Mouse (Mus musculus): ENCODE measurements around the gene Rad23a. TPM values are rescaled to one million over a fixed set of nuclear protein-coding genes. Genes with fewer than 3 reads are reported as not detected.

Rad23a gene
- polyA plus RNA-seq, 1 experiment = 66.0 TPM

DNA sequence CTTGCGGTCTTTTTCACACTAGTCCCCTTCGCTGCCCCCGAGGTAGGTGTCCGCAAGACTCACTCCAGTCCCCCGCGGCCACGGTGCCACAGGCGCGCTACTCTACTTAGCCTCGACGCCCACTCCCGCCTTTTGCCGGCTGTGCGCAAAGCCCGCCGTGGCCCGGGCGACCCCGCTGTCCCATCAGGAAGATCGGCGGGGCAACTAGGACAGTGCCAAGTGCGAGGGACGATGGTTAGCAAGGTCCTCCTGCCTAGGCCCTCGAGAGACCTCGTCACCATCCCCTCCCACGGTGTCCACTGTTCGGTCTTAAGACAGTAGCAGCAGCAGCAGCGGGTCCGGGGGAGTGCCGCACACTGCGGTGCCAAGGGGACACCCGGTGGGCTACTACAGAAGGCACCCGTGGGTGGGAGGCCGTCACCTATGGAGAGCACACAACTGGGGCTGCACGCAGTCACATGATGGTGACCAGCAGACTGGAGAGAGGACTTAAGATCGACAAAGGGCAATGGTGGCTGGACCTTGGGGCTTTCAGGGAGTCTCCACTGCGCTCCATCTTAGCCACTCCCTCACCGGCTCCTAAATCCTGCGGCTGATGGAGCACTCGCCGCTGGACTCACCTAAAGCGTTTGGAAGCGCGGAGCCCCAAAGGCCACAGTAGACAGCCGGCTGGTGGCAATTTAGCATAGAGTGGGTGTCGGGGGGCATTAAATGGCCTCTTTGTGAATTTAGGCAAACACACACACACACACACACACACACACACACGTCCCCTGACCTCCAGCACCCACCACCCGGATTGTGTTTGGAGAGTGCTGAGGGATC is 55.6 kb downstream of the Rad23a start:
- no peak for TF ChIP-seq CTCF (IDR thresholded peaks at IDR 0.05; ENCODE audit: borderline replicate concordance, extremely low read depth, insufficient read depth, insufficient read length)
- TF ChIP-seq POLR2A (IDR thresholded peaks at IDR 0.05; ENCODE audit: borderline replicate concordance, extremely low read depth, insufficient read depth, insufficient read length, poor library complexity, severe bottlenecking) = no peak
- DNase-seq (ENCODE audit: low read depth) = peak; percentile 37

Other genes starting within 250 kb of the Rad23a start
- 7.3 and 11.0 TPM in 2 replicates for gene Ier2, start 177.8 kb downstream of the Rad23a start, polyA plus RNA-seq (2012; rRNA removed)
- 113 and 120 TPM in 2 replicates for gene Trmt1, start 154.4 kb downstream of the Rad23a start, polyA plus RNA-seq (2012; rRNA removed)
- 81.8 and 87.0 TPM in 2 replicates for gene Nacc1, start 152.8 kb downstream of the Rad23a start, polyA plus RNA-seq (2012; rRNA removed)
- 3.4 and 4.7 TPM in 2 replicates for gene Lyl1, start 139.2 kb downstream of the Rad23a start, polyA plus RNA-seq (2012; rRNA removed)
- gene G430095P16Rik, start 117.7 kb downstream of the Rad23a start, polyA plus RNA-seq (2012; rRNA removed) = 0.92 and 1.5 TPM in 2 replicates
- gene Nfix, start 40.3 kb downstream of the Rad23a start, polyA plus RNA-seq (2012; rRNA removed) = 34.0 and 46.8 TPM in 2 replicates
- 8.0 and 8.9 TPM in 2 replicates for gene Dand5, start 17.8 kb downstream of the Rad23a start, polyA plus RNA-seq (2012; rRNA removed)
- 30.1 and 39.2 TPM in 2 replicates for gene Gadd45gip1, start 9.1 kb downstream of the Rad23a start, polyA plus RNA-seq (2012; rRNA removed)
- gene Calr, start 6.3 kb upstream of the Rad23a start, polyA plus RNA-seq (2012; rRNA removed) = 374 and 466 TPM in 2 replicates
- gene Farsa, start 16.3 kb upstream of the Rad23a start, polyA plus RNA-seq (2012; rRNA removed) = 109 and 153 TPM in 2 replicates
- gene Syce2, start 31.4 kb upstream of the Rad23a start, polyA plus RNA-seq (2012; rRNA removed) = 15.1 and 24.2 TPM in 2 replicates
- gene Gcdh, start 53.3 kb upstream of the Rad23a start, polyA plus RNA-seq (2012; rRNA removed) = 41.9 and 55.4 TPM in 2 replicates
- 0.66 and 0.77 TPM in 2 replicates for gene Klf1, start 61.3 kb upstream of the Rad23a start, polyA plus RNA-seq (2012; rRNA removed)
- gene Dnase2a, start 67.9 kb upstream of the Rad23a start, polyA plus RNA-seq (2012; rRNA removed) = 5.1 and 6.8 TPM in 2 replicates
- 133 and 166 TPM in 2 replicates for gene Mast1, start 96.7 kb upstream of the Rad23a start, polyA plus RNA-seq (2012; rRNA removed)
- gene Rtbdn, start 106.3 kb upstream of the Rad23a start, polyA plus RNA-seq (2012; rRNA removed) = 7.2 and 7.6 TPM in 2 replicates
- not detected in 2 replicates for gene Gm49661, start 128.8 kb upstream of the Rad23a start, polyA plus RNA-seq (2012; rRNA removed)
- gene Prdx2, start 128.9 kb upstream of the Rad23a start, polyA plus RNA-seq (2012; rRNA removed) = 756 and 915 TPM in 2 replicates
- 41.8 and 51.3 TPM in 2 replicates for gene Rnaseh2a, start 129.1 kb upstream of the Rad23a start, polyA plus RNA-seq (2012; rRNA removed)
- 6.7 and 7.1 TPM in 2 replicates for gene Junb, start 138.1 kb upstream of the Rad23a start, polyA plus RNA-seq (2012; rRNA removed)
- 21.2 and 27.2 TPM in 2 replicates for gene Hook2, start 149.9 kb upstream of the Rad23a start, polyA plus RNA-seq (2012; rRNA removed)
- gene Best2, start 173.9 kb upstream of the Rad23a start, polyA plus RNA-seq (2012; rRNA removed) = 0.05 and 0.06 TPM in 2 replicates
- 224 and 279 TPM in 2 replicates for gene Asna1, start 184.6 kb upstream of the Rad23a start, polyA plus RNA-seq (2012; rRNA removed)
- 191 and 216 TPM in 2 replicates for gene Trir, start 186.2 kb upstream of the Rad23a start, polyA plus RNA-seq (2012; rRNA removed)
- gene Tnpo2, start 196.2 kb upstream of the Rad23a start, polyA plus RNA-seq (2012; rRNA removed) = 129 and 140 TPM in 2 replicates
- 102 and 128 TPM in 2 replicates for gene Fbxw9, start 219.4 kb upstream of the Rad23a start, polyA plus RNA-seq (2012; rRNA removed)
- gene Gm5741, start 227.3 kb upstream of the Rad23a start, polyA plus RNA-seq (2012; rRNA removed) = 0.64 TPM in 1 of 2 replicates, not detected in the other
- 74.8 and 77.0 TPM in 2 replicates for gene Dhps, start 231.1 kb upstream of the Rad23a start, polyA plus RNA-seq (2012; rRNA removed)
- 124 and 140 TPM in 2 replicates for gene Wdr83os, start 240.1 kb upstream of the Rad23a start, polyA plus RNA-seq (2012; rRNA removed)
- 64.9 and 86.6 TPM in 2 replicates for gene Wdr83, start 240.6 kb upstream of the Rad23a start, polyA plus RNA-seq (2012; rRNA removed)
- gene Man2b1, start 242.6 kb upstream of the Rad23a start, polyA plus RNA-seq (2012; rRNA removed) = 21.6 and 23.9 TPM in 2 replicates